Mouse (Mus musculus) liver, postnatal 0 days (tissue): ENCODE measurements around the gene Arrdc4.

Experiments
- CTCF ChIP-seq: sonication (generic); IDR thresholded peaks from 2 replicates; pipeline ENCODE4 v1.5.1; 2016; ENCODE audit warnings: antibody characterized with exemption, low read depth
- EP300 ChIP-seq: IDR thresholded peaks from 2 replicates; pipeline ENCODE4 v1.6.1; 2016; ENCODE audit warnings: antibody characterized with exemption, low read depth, mild to moderate bottlenecking

- no peak for TF ChIP-seq CTCF
- no peak for TF ChIP-seq EP300
These were observed 36.6 kb downstream of the Arrdc4 start for GRCm38 (mm10) chr7:68712425-68712824.
